Mouse (Mus musculus) lung, adult 2 months (tissue): ENCODE data around the gene Ticrr. TPM values are rescaled to one million over a fixed set of nuclear protein-coding genes. Genes with fewer than 3 reads are reported as not detected.
A peak's percentile ranks its signal among the peaks of the same experiment; 100 is the strongest.

Source experiments
- DNase-seq: peaks from one replicate; pipeline ENCODE4 v3.0.0; 2022
- H3K4me1 ChIP-seq: fragments of 200-500 bp; 2 replicates; pipeline ENCODE4 v1.6.1; 2011; ENCODE audit warnings: low read length; ENCODE audit not compliant: control insufficient read depth, insufficient read depth
- H3K4me3 ChIP-seq: fragments of 200-500 bp; replicated peaks from 2 replicates; pipeline ENCODE3; 2011; ENCODE audit warnings: low read depth, mild to moderate bottlenecking, control low read depth, low read length; ENCODE audit errors: extremely low read depth
- CTCF ChIP-seq: fragments of 200-500 bp; IDR thresholded peaks from 2 replicates; pipeline ENCODE4 v1.5.1; 2011; ENCODE audit warnings: mild to moderate bottlenecking, low read length, control low read depth; ENCODE audit not compliant: insufficient read depth
- POLR2A ChIP-seq: fragments of 200-500 bp; IDR thresholded peaks from 2 replicates; pipeline ENCODE4 v1.6.1; 2011; ENCODE audit warnings: low read depth, mild to moderate bottlenecking, control low read depth, low read length, borderline replicate concordance; ENCODE audit errors: extremely low read depth
- WGBS: fragments of 180-500 bp; shearing (Covaris S2); methylation state at CpG from one replicate; pipeline ENCODE4 v1.1.7; 2018; 5-methylcytosine and 5-hydroxymethylcytosine counted together
- polyA plus RNA-seq: library from polyadenylated mRNA; depleted of rRNA; stranded (reverse); fragments of >200 nt; gene quantifications from 2 replicates; pipeline ENCODE4 v1.2.3, GENCODE M21; 2012; rRNA removed

Gene Ticrr
- 0.12 and 0.17 TPM in 2 replicates for polyA plus RNA-seq

GRCm38 (mm10) chr7:79659578-79660290 is at the start of gene Ticrr:
Gene Ticrr, plus strand, starts transcription at chr7:79660196.
- TF ChIP-seq POLR2A (no peak), CTCF (no peak)
- Histone ChIP-seq H3K4me1 (peaks cover 3% of the 10 kb centered on the region; the same call in 1 of the 2 replicates), H3K4me3 (peak within 1 kb of the TSS; percentile 67)
- DNase-seq: peak; percentile 91
- WGBS: under 1% methylated on average over 39 of the region's 39 CpGs

- TF ChIP-seq CTCF (no peak), POLR2A (no peak)
- no peak for DNase-seq
- no peaks in the 10 kb centered on the region for H3K4me1 ChIP-seq
- 73% methylated on average over 9 of the region's 9 CpGs for WGBS
- H3K4me3 ChIP-seq: no peak overlapping the region
Measured at GRCm38 (mm10) chr7:79611901-79612300, 48.1 kb upstream of the Ticrr start.

GRCm38 (mm10) chr7:79612783-79613182 is 47.2 kb upstream of the Ticrr start:
- TF ChIP-seq CTCF (peak; percentile 38), POLR2A (no peak)
- H3K4me3 ChIP-seq: no peak overlapping the region
- H3K4me1 ChIP-seq: no peaks in the 10 kb centered on the region
- 12% methylated on average over 6 of the region's 6 CpGs for WGBS
- peak; percentile 30 for DNase-seq

- Histone ChIP-seq H3K4me3 (no peak overlapping the region), H3K4me1 (no peaks in the 10 kb centered on the region)
- TF ChIP-seq CTCF (no peak), POLR2A (no peak)
- WGBS: 50% methylated on average over 11 of the region's 11 CpGs
- no peak for DNase-seq
Measured at GRCm38 (mm10) chr7:79613314-79613713, 46.7 kb upstream of the Ticrr start.

- Histone ChIP-seq H3K4me1 (no peaks in the 10 kb centered on the region), H3K4me3 (no peak overlapping the region)
- no peak for TF ChIP-seq CTCF
- TF ChIP-seq POLR2A: no peak
- no peak for DNase-seq
- 75% methylated on average over 4 of the region's 4 CpGs for WGBS
Measured at GRCm38 (mm10) chr7:79615008-79615407, 45.0 kb upstream of the Ticrr start.

GRCm38 (mm10) chr7:79615941-79616340 is 44.1 kb upstream of the Ticrr start:
- no peaks in the 10 kb centered on the region for H3K4me1 ChIP-seq
- TF ChIP-seq POLR2A: no peak
- no peak for TF ChIP-seq CTCF
- no peak overlapping the region for H3K4me3 ChIP-seq
- DNase-seq: no peak
- 53% methylated on average over 1 of the region's 1 CpGs for WGBS

GRCm38 (mm10) chr7:79617418-79617817 is 42.6 kb upstream of the Ticrr start, which contains the start of gene Rhcg:
Gene Rhcg, minus strand, starts transcription at chr7:79617657.
- no peak for TF ChIP-seq CTCF
- TF ChIP-seq POLR2A: no peak
- no peak for DNase-seq

GRCm38 (mm10) chr7:79619493-79619892 is 40.5 kb upstream of the Ticrr start:
- Histone ChIP-seq H3K4me1 (no peaks in the 10 kb centered on the region), H3K4me3 (no peak overlapping the region)
- WGBS: 66% methylated on average over 4 of the region's 4 CpGs
- TF ChIP-seq POLR2A: no peak
- TF ChIP-seq CTCF: no peak
- DNase-seq: no peak

More at GRCm38 (mm10) chr7:79617418-79617817, 42.6 kb upstream of the Ticrr start, which contains the start of gene Rhcg:
- H3K4me3 ChIP-seq: no peak within 1 kb of the TSS
- H3K4me1 ChIP-seq: no peaks in the 10 kb centered on the region
- 8% methylated on average over 33 of the region's 33 CpGs for WGBS

GRCm38 (mm10) chr7:79623086-79623485 is 36.9 kb upstream of the Ticrr start:
- DNase-seq: no peak
- H3K4me3 ChIP-seq: no peak overlapping the region
- 36% methylated on average over 8 of the region's 8 CpGs for WGBS
- H3K4me1 ChIP-seq: no peaks in the 10 kb centered on the region
- TF ChIP-seq POLR2A (no peak), CTCF (no peak)

GRCm38 (mm10) chr7:79626170-79626569 is 33.8 kb upstream of the Ticrr start:
- TF ChIP-seq CTCF (no peak), POLR2A (no peak)
- no peak for DNase-seq
- WGBS: 69% methylated on average over 5 of the region's 5 CpGs
- H3K4me3 ChIP-seq: no peak overlapping the region
- H3K4me1 ChIP-seq: no peaks in the 10 kb centered on the region
